Mouse (Mus musculus) heart, embryonic 11.5 days (tissue): ENCODE data around the gene Fxn. TPM values are rescaled to one million over a fixed set of nuclear protein-coding genes. Genes with fewer than 3 reads are reported as not detected.

Experiments used
- ATAC-seq: fragments of 200-750 bp; cut with Nextera tagmentation; replicated peaks from 2 replicates; pipeline ENCODE4 v1.8.0; 2017; ENCODE audit warnings: moderate library complexity; ENCODE audit not compliant: insufficient number of reproducible peaks, low FRiP score, low TSS enrichment
- H3K27ac ChIP-seq: fragments of 300-500 bp; sonication (generic); 2 replicates; pipeline ENCODE4 v1.5.1; 2014; ENCODE audit warnings: mild to moderate bottlenecking, low read depth, low read length
- H3K27me3 ChIP-seq: fragments of 300-500 bp; sonication (generic); 2 replicates; pipeline ENCODE4 v1.6.1; 2014; ENCODE audit warnings: mild to moderate bottlenecking, low read length, mixed read lengths; ENCODE audit not compliant: control insufficient read depth, insufficient read depth
- H3K36me3 ChIP-seq: fragments of 300-500 bp; sonication (generic); 2 replicates; pipeline ENCODE4 v1.6.1; 2014; ENCODE audit warnings: mild to moderate bottlenecking, low read length, moderate library complexity, mixed read lengths; ENCODE audit not compliant: control insufficient read depth, insufficient read depth
- H3K4me1 ChIP-seq: fragments of 300-500 bp; sonication (generic); 2 replicates; pipeline ENCODE4 v1.6.1; 2014; ENCODE audit warnings: low read length; ENCODE audit not compliant: control insufficient read depth, insufficient read depth
- H3K4me2 ChIP-seq: fragments of 300-500 bp; sonication (generic); 2 replicates; pipeline ENCODE4 v1.6.1; 2014; ENCODE audit warnings: mild to moderate bottlenecking, moderate library complexity
- H3K4me3 ChIP-seq: fragments of 300-500 bp; sonication (generic); 2 replicates; pipeline ENCODE4 v1.5.1; 2014; ENCODE audit warnings: low read depth, low read length
- H3K9ac ChIP-seq: fragments of 300-500 bp; sonication (generic); 2 replicates; pipeline ENCODE4 v1.6.1; 2014; ENCODE audit warnings: mild to moderate bottlenecking, low read depth, low read length, moderate library complexity
- H3K9me3 ChIP-seq: fragments of 300-500 bp; sonication (generic); replicated peaks from 2 replicates; pipeline ENCODE4 v1.6.1; 2016; ENCODE audit warnings: low read length; ENCODE audit not compliant: control insufficient read depth
- WGBS: fragments of 180-500 bp; shearing (Covaris S2); extraction: QIAGEN DNeasy Blood & Tissue Kit; methylation state at CpG from one replicate; pipeline ENCODE4 v1.1.7; 2014; ENCODE audit not compliant: insufficient replicate concordance; 5-methylcytosine and 5-hydroxymethylcytosine counted together
- polyA plus RNA-seq: library from polyadenylated mRNA; unstranded; fragments of >200 nt; fragmentation: Nextera tagmentation; extraction: Ambion mirVana; gene quantifications from 2 replicates; pipeline ENCODE4 v1.2.1, GENCODE M21; 2014

Fxn gene
- polyA plus RNA-seq, 1 experiment from 2014 or later, result 60.3 TPM

- ATAC-seq, result no peak
- H3K9me3 ChIP-seq, result no peaks in the 10 kb centered on the region
- 69% methylated on average over 9 of the region's 9 CpGs for WGBS
- no peak overlapping the region for H3K4me2 ChIP-seq
- no peak overlapping the region for H3K4me3 ChIP-seq
- H3K27ac ChIP-seq, result no peak overlapping the region
- peaks cover 8% of the 10 kb centered on the region; the same call in 1 of the 2 replicates for H3K4me1 ChIP-seq
- H3K36me3 ChIP-seq, result no peaks in the 10 kb centered on the region
- H3K9ac ChIP-seq, result no peak overlapping the region
- H3K27me3 ChIP-seq, result no peaks in the 10 kb centered on the region
Measured at GRCm38 (mm10) chr19:24219011-24219410, 61.4 kb downstream of the Fxn start.

- no peak overlapping the region for H3K27ac ChIP-seq
- ATAC-seq, result no peak
- no peaks in the 10 kb centered on the region for H3K27me3 ChIP-seq
- no peak overlapping the region for H3K4me2 ChIP-seq
- 40% methylated on average over 2 of the region's 2 CpGs for WGBS
- H3K4me3 ChIP-seq, result no peak overlapping the region
- H3K36me3 ChIP-seq, result no peaks in the 10 kb centered on the region
- H3K9ac ChIP-seq, result no peak overlapping the region
- H3K9me3 ChIP-seq, result no peaks in the 10 kb centered on the region
- peaks cover 12% of the 10 kb centered on the region for H3K4me1 ChIP-seq
Measured at GRCm38 (mm10) chr19:24218291-24218690, 62.1 kb downstream of the Fxn start.

DNA sequence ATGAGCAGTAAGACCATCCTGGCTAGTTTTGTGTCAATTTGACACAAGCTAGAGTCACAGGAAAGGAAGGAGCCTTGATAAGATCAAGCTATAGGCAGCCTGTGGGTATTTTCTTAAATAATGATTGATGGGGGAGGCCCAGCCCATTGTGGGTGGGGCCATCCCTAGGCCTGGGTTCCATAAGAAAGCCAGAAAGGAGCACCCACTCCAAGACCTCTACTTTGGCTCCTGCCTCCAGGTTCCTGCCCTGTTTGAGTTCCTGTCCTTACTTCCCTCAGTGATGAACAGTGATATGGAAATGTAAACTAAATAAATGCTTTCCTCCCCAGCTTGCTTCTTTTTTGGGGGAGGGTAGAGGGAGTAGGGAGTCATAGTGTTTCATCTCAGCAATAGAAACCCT lies 62.6 kb downstream of the Fxn start:
- H3K9ac ChIP-seq, result no peak overlapping the region
- no peak overlapping the region for H3K27ac ChIP-seq
- H3K4me1 ChIP-seq, result peaks cover 17% of the 10 kb centered on the region
- no peak overlapping the region for H3K4me2 ChIP-seq
- no peaks in the 10 kb centered on the region for H3K9me3 ChIP-seq
- no peaks in the 10 kb centered on the region for H3K27me3 ChIP-seq
- H3K4me3 ChIP-seq, result no peak overlapping the region
- no peaks in the 10 kb centered on the region for H3K36me3 ChIP-seq
- no peak for ATAC-seq

GRCm38 (mm10) chr19:24216771-24217170 lies 63.6 kb downstream of the Fxn start:
- H3K9me3 ChIP-seq, result no peaks in the 10 kb centered on the region
- H3K36me3 ChIP-seq, result no peaks in the 10 kb centered on the region
- H3K9ac ChIP-seq, result no peak overlapping the region
- H3K27ac ChIP-seq, result no peak overlapping the region
- WGBS, result 93% methylated on average over 9 of the region's 9 CpGs
- no peaks in the 10 kb centered on the region for H3K27me3 ChIP-seq
- H3K4me2 ChIP-seq, result no peak overlapping the region
- H3K4me1 ChIP-seq, result peaks cover 24% of the 10 kb centered on the region
- no peak for ATAC-seq
- H3K4me3 ChIP-seq, result no peak overlapping the region

GRCm38 (mm10) chr19:24214939-24215338 lies 65.5 kb downstream of the Fxn start:
- peaks cover 24% of the 10 kb centered on the region for H3K4me1 ChIP-seq
- H3K27me3 ChIP-seq, result no peaks in the 10 kb centered on the region
- H3K4me2 ChIP-seq, result no peak overlapping the region
- no peaks in the 10 kb centered on the region for H3K9me3 ChIP-seq
- H3K9ac ChIP-seq, result no peak overlapping the region
- no peak overlapping the region for H3K27ac ChIP-seq
- 85% methylated on average over 7 of the region's 7 CpGs for WGBS
- no peak overlapping the region for H3K4me3 ChIP-seq
- no peaks in the 10 kb centered on the region for H3K36me3 ChIP-seq
- ATAC-seq, result no peak

DNA sequence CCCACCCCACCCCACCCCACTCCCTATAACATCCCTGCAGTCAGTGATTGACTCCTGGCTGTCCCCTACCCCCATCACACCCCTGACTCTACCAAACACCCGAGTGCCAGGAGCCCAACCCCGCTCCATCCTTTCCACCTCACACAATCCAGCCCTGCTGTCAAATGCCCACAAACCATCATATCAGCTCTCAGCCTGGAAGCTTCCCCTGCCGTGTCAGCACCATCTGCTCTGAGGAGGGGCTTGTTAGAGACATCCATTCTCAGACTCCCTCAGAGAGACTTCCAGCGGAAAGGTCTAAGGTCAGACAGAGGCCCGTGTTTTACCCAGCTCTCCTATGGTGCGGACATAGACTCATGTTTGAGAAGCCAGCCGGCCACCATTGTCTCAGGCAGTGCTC lies 67.1 kb downstream of the Fxn start:
- no peak overlapping the region for H3K9ac ChIP-seq
- no peak overlapping the region for H3K4me3 ChIP-seq
- H3K27ac ChIP-seq, result peak overlapping the region; percentile 70
- peak overlapping the region; percentile 24 for H3K4me2 ChIP-seq
- no peaks in the 10 kb centered on the region for H3K27me3 ChIP-seq
- peaks cover 16% of the 10 kb centered on the region for H3K4me1 ChIP-seq
- 22% methylated on average over 7 of the region's 7 CpGs for WGBS
- no peaks in the 10 kb centered on the region for H3K9me3 ChIP-seq
- no peak; the same call in 1 of the 2 replicates for ATAC-seq
- H3K36me3 ChIP-seq, result no peaks in the 10 kb centered on the region

- no peaks in the 10 kb centered on the region for H3K27me3 ChIP-seq
- WGBS, result 48% methylated on average over 12 of the region's 12 CpGs
- no peak overlapping the region for H3K4me3 ChIP-seq
- no peaks in the 10 kb centered on the region for H3K36me3 ChIP-seq
- H3K9ac ChIP-seq, result peak overlapping the region; percentile 2; the same call in 1 of the 2 replicates
- H3K27ac ChIP-seq, result peak overlapping the region; percentile 70
- no peak for ATAC-seq
- peaks cover 16% of the 10 kb centered on the region for H3K4me1 ChIP-seq
- no peaks in the 10 kb centered on the region for H3K9me3 ChIP-seq
- H3K4me2 ChIP-seq, result peak overlapping the region; percentile 22; the same call in 1 of the 2 replicates
Measured at GRCm38 (mm10) chr19:24212552-24213249, 67.7 kb downstream of the Fxn start.

Other genes starting within 250 kb of the Fxn start
- 8.3 and 9.3 TPM in 2 replicates for gene Fam189a2, start 249.6 kb downstream of the Fxn start, polyA plus RNA-seq
- 21.3 and 25.0 TPM in 2 replicates for gene Tjp2, start 55.6 kb downstream of the Fxn start, polyA plus RNA-seq
- gene Fam122a, start 196.8 kb upstream of the Fxn start, polyA plus RNA-seq, result 42.6 and 43.5 TPM in 2 replicates